ENCODE assay signal across 8 mouse cellular contexts in genomic region chr8:108822841-108823266, GRCm38 (mm10).
A peak's percentile ranks its signal among the peaks of the same experiment; 100 is the strongest.
DNase-seq lines count a peak whose midpoint lies in the region; ATAC-seq and TF ChIP-seq lines count a peak whose summit lies in the region.

No protein-coding gene starts in this region.

- peaks cover 34% of the 10 kb centered on the region for H3K4me1 ChIP-seq in kidney, postnatal 0 days (replicated peaks; ENCODE audit: insufficient read depth, low read length)

- TF ChIP-seq CTCF in kidney, postnatal 0 days (IDR thresholded peaks at IDR 0.05; ENCODE audit: low read depth), result no peak

- H3K27me3 ChIP-seq in kidney, postnatal 0 days (ENCODE audit: insufficient read depth, low read length), result no peaks in the 10 kb centered on the region

- no peaks in the 10 kb centered on the region for H3K9me3 ChIP-seq in kidney, postnatal 0 days (replicated peaks; ENCODE audit: low read length)

- no peak overlapping the region for H3K27ac ChIP-seq in kidney, postnatal 0 days

- no peak overlapping the region for H3K9ac ChIP-seq in kidney, postnatal 0 days (ENCODE audit: low read depth, low read length)

- no peak for ATAC-seq in kidney, postnatal 0 days (replicated peaks; ENCODE audit: low FRiP score, low read depth)
- no peak for ATAC-seq in frontal cortex, adult (ENCODE audit: low TSS enrichment)

- peak; percentile 67 for DNase-seq in kidney, postnatal 0 days (ENCODE audit: low spot score)
- DNase-seq in kidney, postnatal 25 days, result no peak
- DNase-seq in ZHBTc4 (ENCODE audit: low read depth, low spot score) (peak; percentile 48), adipocyte (ENCODE audit: low spot score) (no peak)
- DNase-seq in kidney, postnatal 10 days, result peak; percentile 66
- peak; percentile 52 for DNase-seq in naive thymus-derived CD4-positive, alpha-beta T cell, adult 2 months (ENCODE audit: low read depth)
- DNase-seq in layer of hippocampus, adult 11-12 months (ENCODE audit: low spot score), result no peak

- H3K4me3 ChIP-seq in kidney, postnatal 0 days (replicated peaks; ENCODE audit: low read depth, low read length), result no peak overlapping the region

- WGBS in kidney, postnatal 0 days, result 20% methylated on average over 15 of the region's 15 CpGs

- no peaks in the 10 kb centered on the region for H3K36me3 ChIP-seq in kidney, postnatal 0 days (ENCODE audit: insufficient read depth, low read length)

- H3K4me2 ChIP-seq in kidney, postnatal 0 days (ENCODE audit: low read length), result peak overlapping the region; percentile 15; the same call in 1 of the 2 replicates

Comparison
In these comparisons a context has a peak if more than half of its experiments do, and no peak if none do; other contexts are left out.
1. DNase-seq: peak in kidney, postnatal 0 days (single experiment), ZHBTc4 (single experiment), kidney, postnatal 10 days (single experiment) and naive thymus-derived CD4-positive, alpha-beta T cell, adult 2 months (single experiment); none in kidney, postnatal 25 days (0 of 2), adipocyte (single experiment) and layer of hippocampus, adult 11-12 months (single experiment).